Mouse (Mus musculus) brain, embryonic 14.5 days (tissue): ENCODE data around the gene Galnt10. TPM values are rescaled to one million over a fixed set of nuclear protein-coding genes. Genes with fewer than 3 reads are reported as not detected.
"Not testable (repeated sequence)": the region's sequence is repeated elsewhere in the genome, so short reads cannot be mapped to it uniquely, and the experiment has no call there.

Source experiments
- DNase-seq: peaks from one replicate; pipeline ENCODE4 v3.0.0-alpha.2; 2011; ENCODE audit warnings: low read depth
- CTCF ChIP-seq: fragments of 200-500 bp; IDR thresholded peaks from 2 replicates; pipeline ENCODE4 v1.5.1; 2012; ENCODE audit warnings: inconsistent platforms, mild to moderate bottlenecking, moderate library complexity, borderline replicate concordance; ENCODE audit not compliant: insufficient read depth, insufficient read length; ENCODE audit errors: extremely low read depth
- POLR2A ChIP-seq: fragments of 200-500 bp; IDR thresholded peaks from 2 replicates; pipeline ENCODE4 v1.6.1; 2012; ENCODE audit warnings: mild to moderate bottlenecking, inconsistent platforms, borderline replicate concordance; ENCODE audit not compliant: poor library complexity, insufficient read depth, insufficient read length, severe bottlenecking; ENCODE audit errors: extremely low read depth
- polyA plus RNA-seq: library from polyadenylated mRNA; depleted of rRNA; stranded (reverse); fragments of >200 nt; gene quantifications from 2 replicates; pipeline ENCODE4 v1.2.3, GENCODE M21; 2012

Galnt10 gene
- polyA plus RNA-seq, 1 experiment = 16.5 TPM

GRCm38 (mm10) chr11:57812212-57812611, 167.0 kb downstream of the Galnt10 start:
- no peak for DNase-seq
- TF ChIP-seq POLR2A (no peak), CTCF (no peak)

- no peak for DNase-seq
- TF ChIP-seq CTCF = no peak
Observed at GRCm38 (mm10) chr11:57813641-57814040, 168.4 kb downstream of the Galnt10 start.

- no peak for DNase-seq
- TF ChIP-seq POLR2A = no peak
- no peak for TF ChIP-seq CTCF
Observed at GRCm38 (mm10) chr11:57818189-57818588, 172.9 kb downstream of the Galnt10 start.

GRCm38 (mm10) chr11:57819999-57820581, 174.8 kb downstream of the Galnt10 start:
- peak; percentile 91 for TF ChIP-seq CTCF
- TF ChIP-seq POLR2A = no peak
- DNase-seq = peak; percentile 82

GRCm38 (mm10) chr11:57823159-57823558, 177.9 kb downstream of the Galnt10 start:
- DNase-seq = not testable (repeated sequence)

GRCm38 (mm10) chr11:57823714-57824113, 178.5 kb downstream of the Galnt10 start:
- TF ChIP-seq POLR2A = no peak
- no peak for TF ChIP-seq CTCF
- DNase-seq = no peak

GRCm38 (mm10) chr11:57825234-57825633, 180.0 kb downstream of the Galnt10 start:
- not testable (repeated sequence) for DNase-seq

GRCm38 (mm10) chr11:57827048-57827914, 182.0 kb downstream of the Galnt10 start:
- TF ChIP-seq POLR2A (no peak), CTCF (no peak)
- DNase-seq = no peak

- no peak for TF ChIP-seq CTCF
- no peak for TF ChIP-seq POLR2A
- DNase-seq = peak; percentile 47
Observed at GRCm38 (mm10) chr11:57827915-57828545, 182.8 kb downstream of the Galnt10 start.

GRCm38 (mm10) chr11:57828955-57829870, 184.0 kb downstream of the Galnt10 start:
- no peak for DNase-seq
- TF ChIP-seq POLR2A = no peak
- TF ChIP-seq CTCF = no peak
